18 mouse cellular contexts compared by ENCODE assay signal in genomic region chr3:153929526-153929925, GRCm38 (mm10). TPM values are rescaled to one million over a fixed set of nuclear protein-coding genes. Genes with fewer than 3 reads are reported as not detected.
DNase-seq lines count a peak whose midpoint lies in the region; TF ChIP-seq lines count a peak whose summit lies in the region.
"Had no signal": no experiment of that assay in that cellular context is flagged by ENCODE, and none has a peak within 500 bp of the region (broad histone marks: within the 10 kb centered on the region; RNA-seq: fewer than 3 reads in every experiment).

No protein-coding gene starts in this region.

- no peak for DNase-seq in thymus, adult 2 months
- DNase-seq in thymus, postnatal 10 days (ENCODE audit: low spot score in 2 of 2), result no peak
- peak; percentile 63 for DNase-seq in R1 (ENCODE audit: low read depth, low spot score)
- DNase-seq in induced T-regulatory cell, adult 2 months (ENCODE audit: low read depth), result peak; percentile 61
- DNase-seq in left cerebral cortex, postnatal 14 days (ENCODE audit: low spot score in 2 of 2), result no peak
- DNase-seq in adrenal gland, adult 18-20 months (ENCODE audit: low spot score in 2 of 2), result no peak
- no peak for DNase-seq in ovary, postnatal 10 days (ENCODE audit: low spot score)
- DNase-seq: adrenal gland, postnatal 14 days; cerebellum, adult 8-10 months; gastrocnemius, postnatal 25 days; kidney, adult 2 months; kidney, postnatal 14 days; spleen, adult 18-20 months had no signal

- intact Hi-C loops in left cerebral cortex, postnatal 14 days (cut with DNase I), result no loop called here

- peaks cover 38% of the 10 kb centered on the region for H3K36me3 ChIP-seq in thymus, adult 2 months (ENCODE audit: control insufficient read depth, insufficient read depth, low read length)

- H3K27ac ChIP-seq in thymus, adult 2 months (ENCODE audit: control insufficient read depth, insufficient read depth, low read length), result peak overlapping the region; percentile 52; the same call in 1 of the 2 replicates
- H3K27ac ChIP-seq: embryonic facial prominence, embryonic 12.5 days; limb, embryonic 13.5 days; lung, embryonic 15.5 days had no signal

- TF ChIP-seq POLR2A in thymus, adult 2 months (IDR thresholded peaks at IDR 0.05; ENCODE audit: control insufficient read depth, extremely low read depth, insufficient read depth, low read length, poor library complexity), result no peak

- no peaks in the 10 kb centered on the region for H3K27me3 ChIP-seq in thymus, adult 2 months (ENCODE audit: control insufficient read depth, insufficient read depth, low read length)
- H3K27me3 ChIP-seq: embryonic facial prominence, embryonic 12.5 days; heart, embryonic 12.5 days; limb, embryonic 13.5 days; lung, embryonic 15.5 days; megakaryocyte, embryonic 14.5 days had no signal

- WGBS in thymus, adult 2 months, result 81% methylated on average over 11 of the region's 11 CpGs

- peaks cover 8% of the 10 kb centered on the region for H3K4me1 ChIP-seq in thymus, adult 2 months (replicated peaks; ENCODE audit: control insufficient read depth, insufficient read depth, low read length)
- H3K4me1 ChIP-seq: embryonic facial prominence, embryonic 12.5 days; heart, embryonic 12.5 days; limb, embryonic 13.5 days; lung, embryonic 15.5 days had no signal

- no peak overlapping the region for H3K4me3 ChIP-seq in thymus, adult 2 months (ENCODE audit: control insufficient read depth, insufficient read depth, low read length)
- H3K4me3 ChIP-seq: embryonic facial prominence, embryonic 12.5 days; heart, embryonic 12.5 days; limb, embryonic 13.5 days; lung, embryonic 15.5 days; megakaryocyte, embryonic 14.5 days had no signal

- TF ChIP-seq CTCF in thymus, adult 2 months (IDR thresholded peaks at IDR 0.05; ENCODE audit: borderline replicate concordance, control insufficient read depth, extremely low read depth, insufficient read depth, low read length, poor library complexity), result no peak

RNA-seq across cellular contexts. Expression of gene Acadm, which starts 14.9 kb away (rescaled TPM):
- 53.6 and 69.1 TPM in 2 replicates for polyA plus RNA-seq in thymus, adult 2 months (2012; rRNA removed)
- 10 to 100 TPM; 33.9 to 34.2 TPM for total RNA-seq in left cerebral cortex, postnatal 14 days (2021)
- total RNA-seq in adrenal gland, adult 18-20 months (2021), result 100 to 1,000 TPM; 734 to 946 TPM

RNA-seq across cellular contexts. Expression of gene Rabggtb, which starts 16.7 kb away (rescaled TPM):
- 67.2 and 81.7 TPM in 2 replicates for polyA plus RNA-seq in thymus, adult 2 months (2012; rRNA removed)
- total RNA-seq in left cerebral cortex, postnatal 14 days (2021), result 10 to 100 TPM; 65.3 to 66.7 TPM
- total RNA-seq in adrenal gland, adult 18-20 months (2021), result 100 to 1,000 TPM in 1 of 2 experiments, 10 to 100 TPM in 1; 96.0 to 103 TPM

RNA-seq across cellular contexts. Expression of gene Msh4, which starts 23.6 kb away (rescaled TPM):
- 0.18 and 0.23 TPM in 2 replicates for polyA plus RNA-seq in thymus, adult 2 months (2012; rRNA removed)
- under 1 TPM; 0.22 to 0.30 TPM for total RNA-seq in left cerebral cortex, postnatal 14 days (2021)
- total RNA-seq in adrenal gland, adult 18-20 months (2021), result not detected
- total RNA-seq: gastrocnemius, postnatal 25 days had no signal

RNA-seq across cellular contexts. Expression of gene Slc44a5, which starts 43.7 kb away (rescaled TPM):
- 0.03 and 0.05 TPM in 2 replicates for polyA plus RNA-seq in thymus, adult 2 months (2012; rRNA removed)
- total RNA-seq in left cerebral cortex, postnatal 14 days (2021), result 10 to 100 TPM; 12.5 to 13.9 TPM
- total RNA-seq in adrenal gland, adult 18-20 months (2021), result under 1 TPM in 1 of 2 experiments, not detected in 1; 0.16 TPM

Comparison
In these comparisons a context has a peak if more than half of its experiments do, and no peak if none do; other contexts are left out.
1. DNase-seq: peak in R1 (single experiment) and induced T-regulatory cell, adult 2 months (single experiment); none in thymus, adult 2 months (single experiment), thymus, postnatal 10 days (0 of 2), left cerebral cortex, postnatal 14 days (0 of 2), adrenal gland, adult 18-20 months (0 of 2) and ovary, postnatal 10 days (single experiment).
2. RNA of gene Acadm, which starts 14.9 kb away (total RNA-seq): 734 to 946 TPM in adrenal gland, adult 18-20 months; 33.9 to 34.2 TPM in left cerebral cortex, postnatal 14 days; every median in the first group is over 10 times any median in the second.